Mouse (Mus musculus) spleen, adult 2 months (tissue): Measurements from ENCODE around the gene Plk4.
A peak's percentile ranks its signal among the peaks of the same experiment; 100 is the strongest.
"Not testable (repeated sequence)": the region's sequence is repeated elsewhere in the genome, so short reads cannot be mapped to it uniquely, and the experiment has no call there.

Source experiments
- CTCF ChIP-seq: fragments of 200-500 bp; IDR thresholded peaks from 2 replicates; pipeline ENCODE4 v1.5.1; 2011; ENCODE audit warnings: mild to moderate bottlenecking, inconsistent platforms; ENCODE audit not compliant: insufficient read depth, insufficient read length, insufficient replicate concordance; ENCODE audit errors: extremely low read depth
- POLR2A ChIP-seq: fragments of 200-500 bp; IDR thresholded peaks from 2 replicates; pipeline ENCODE4 v1.6.1; 2011; ENCODE audit warnings: low read depth, low read length, inconsistent platforms

- 0 out of 2 replicates have a peak, but pooled peaks have one; percentile 23 for TF ChIP-seq CTCF
- TF ChIP-seq POLR2A: not testable (repeated sequence)
Measured at GRCm38 (mm10) chr3:40846473-40846956, 46.7 kb downstream of the Plk4 start, which contains the start of gene Mfsd8.
